Mouse (Mus musculus) lung, embryonic 15.5 days (tissue): ENCODE measurements around the gene Gm5901. TPM values are rescaled to one million over a fixed set of nuclear protein-coding genes. Genes with fewer than 3 reads are reported as not detected.
A peak's percentile ranks its signal among the peaks of the same experiment; 100 is the strongest.
"Not testable (repeated sequence)": the region's sequence is repeated elsewhere in the genome, so short reads cannot be mapped to it uniquely, and the experiment has no call there.

Experiments used
- ATAC-seq: fragments of 200-750 bp; cut with Nextera tagmentation; 2 replicates; pipeline ENCODE4 v1.8.0; 2017; ENCODE audit warnings: moderate number of reproducible peaks, borderline replicate concordance; ENCODE audit not compliant: low FRiP score, low TSS enrichment; ENCODE audit errors: extremely low read depth
- H3K27ac ChIP-seq: fragments of 300-500 bp; sonication (generic); 2 replicates; pipeline ENCODE4 v1.5.1; 2015; ENCODE audit warnings: moderate library complexity, mild to moderate bottlenecking, inconsistent platforms
- H3K27me3 ChIP-seq: fragments of 300-500 bp; sonication (generic); 2 replicates; pipeline ENCODE4 v1.6.1; 2015; ENCODE audit warnings: inconsistent platforms
- H3K36me3 ChIP-seq: fragments of 300-500 bp; sonication (generic); 2 replicates; pipeline ENCODE4 v1.6.1; 2015; ENCODE audit warnings: inconsistent platforms
- H3K4me1 ChIP-seq: fragments of 300-500 bp; sonication (generic); 2 replicates; pipeline ENCODE4 v1.6.1; 2015; ENCODE audit warnings: inconsistent platforms
- H3K4me2 ChIP-seq: fragments of 300-500 bp; sonication (generic); 2 replicates; pipeline ENCODE4 v1.6.1; 2015; ENCODE audit warnings: inconsistent platforms, mild to moderate bottlenecking, moderate library complexity
- H3K4me3 ChIP-seq: fragments of 300-500 bp; sonication (generic); 2 replicates; pipeline ENCODE4 v1.5.1; 2015; ENCODE audit warnings: mild to moderate bottlenecking, inconsistent platforms
- H3K9ac ChIP-seq: fragments of 300-500 bp; sonication (generic); 2 replicates; pipeline ENCODE4 v1.6.1; 2015; ENCODE audit warnings: inconsistent platforms
- H3K9me3 ChIP-seq: fragments of 300-500 bp; sonication (generic); 2 replicates; pipeline ENCODE4 v1.6.1; 2016; ENCODE audit warnings: inconsistent platforms
- WGBS: fragments of 180-500 bp; shearing (Covaris S2); methylation state at CpG from one replicate; pipeline ENCODE4 v1.1.7; 2015; 5-methylcytosine and 5-hydroxymethylcytosine counted together
- polyA plus RNA-seq: library from polyadenylated mRNA; unstranded; fragments of >200 nt; fragmentation: Nextera tagmentation; extraction: Ambion mirVana; gene quantifications from 2 replicates; pipeline ENCODE4 v1.2.1, GENCODE M21; 2015

Gene Gm5901
- polyA plus RNA-seq, 1 experiment from 2014 or later = not detected

DNA sequence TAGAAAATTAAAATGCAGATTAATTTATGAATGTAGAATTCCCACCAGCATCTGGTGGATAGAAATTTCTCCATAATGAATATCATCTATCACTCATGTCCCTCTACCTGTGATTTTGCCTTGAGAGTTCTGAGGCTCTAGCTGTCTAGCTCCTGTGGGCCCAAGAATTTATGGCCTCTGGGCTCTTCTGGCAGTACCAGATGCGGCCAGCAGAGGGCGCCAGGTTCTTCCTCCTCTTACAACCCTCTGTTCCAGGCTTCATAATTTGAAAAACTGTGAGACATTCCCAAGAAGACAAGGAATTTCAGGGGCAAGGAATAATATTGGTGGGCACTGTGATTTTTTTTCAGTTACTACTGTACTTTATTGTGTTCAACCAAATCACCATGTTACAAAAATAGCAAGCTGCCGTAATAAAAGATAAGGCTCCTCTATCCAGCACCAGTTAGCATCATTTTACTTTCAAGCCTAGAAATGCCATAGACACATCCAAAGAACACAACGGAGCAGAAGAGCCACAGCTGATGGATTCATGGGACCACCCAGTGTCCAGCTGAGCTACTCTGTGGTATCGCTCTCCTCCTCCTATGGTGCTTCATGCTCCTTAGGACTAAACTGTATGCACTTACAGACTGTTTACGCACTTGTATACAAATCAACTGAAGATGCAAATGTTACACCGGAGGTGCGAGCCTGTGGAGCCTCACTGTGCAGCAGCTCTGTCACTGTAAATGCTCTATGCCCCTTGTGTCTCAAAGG lies 37.2 kb downstream of the Gm5901 start:
- not testable (repeated sequence) for H3K27me3 ChIP-seq, H3K9me3 ChIP-seq, H3K4me2 ChIP-seq, H3K4me3 ChIP-seq, H3K4me1 ChIP-seq, H3K27ac ChIP-seq, H3K9ac ChIP-seq, H3K36me3 ChIP-seq, ATAC-seq
- 49% methylated on average over 8 of the region's 8 CpGs for WGBS

- Histone ChIP-seq H3K4me3 (no peak overlapping the region), H3K9ac (no peak overlapping the region), H3K36me3 (no peaks in the 10 kb centered on the region), H3K27me3 (no peaks in the 10 kb centered on the region), H3K9me3 (no peaks in the 10 kb centered on the region), H3K4me2 (no peak overlapping the region), H3K4me1 (no peaks in the 10 kb centered on the region), H3K27ac (no peak overlapping the region)
- no peak for ATAC-seq
- WGBS = 48% methylated on average over 6 of the region's 6 CpGs
Observed at GRCm38 (mm10) chr7:105414385-105414784, 39.5 kb downstream of the Gm5901 start.

GRCm38 (mm10) chr7:105416529-105416928 lies 41.7 kb downstream of the Gm5901 start:
- Histone ChIP-seq H3K9me3 (no peaks in the 10 kb centered on the region), H3K9ac (no peak overlapping the region), H3K4me1 (no peaks in the 10 kb centered on the region), H3K4me2 (no peak overlapping the region), H3K4me3 (no peak overlapping the region), H3K36me3 (no peaks in the 10 kb centered on the region), H3K27me3 (no peaks in the 10 kb centered on the region), H3K27ac (no peak overlapping the region)
- no peak for ATAC-seq
- WGBS = 92% methylated on average over 7 of the region's 7 CpGs

GRCm38 (mm10) chr7:105418106-105418505 lies 43.3 kb downstream of the Gm5901 start:
- no peak overlapping the region for H3K27ac ChIP-seq
- ATAC-seq = no peak
- WGBS = 86% methylated on average over 5 of the region's 5 CpGs

GRCm38 (mm10) chr7:105420903-105421302 lies 46.1 kb downstream of the Gm5901 start:
- Histone ChIP-seq H3K4me3 (no peak overlapping the region), H3K36me3 (no peaks in the 10 kb centered on the region), H3K4me1 (no peaks in the 10 kb centered on the region), H3K4me2 (no peak overlapping the region), H3K9ac (no peak overlapping the region), H3K27ac (no peak overlapping the region), H3K27me3 (peaks cover 19% of the 10 kb centered on the region), H3K9me3 (no peaks in the 10 kb centered on the region)
- 5% methylated on average over 2 of the region's 2 CpGs for WGBS
- ATAC-seq = no peak

More at GRCm38 (mm10) chr7:105418106-105418505, 43.3 kb downstream of the Gm5901 start:
- H3K4me1 ChIP-seq = no peaks in the 10 kb centered on the region
- no peak overlapping the region for H3K9ac ChIP-seq
- no peak overlapping the region for H3K4me3 ChIP-seq
- H3K4me2 ChIP-seq = no peak overlapping the region
- H3K9me3 ChIP-seq = no peaks in the 10 kb centered on the region
- no peaks in the 10 kb centered on the region for H3K36me3 ChIP-seq
- no peaks in the 10 kb centered on the region for H3K27me3 ChIP-seq

DNA sequence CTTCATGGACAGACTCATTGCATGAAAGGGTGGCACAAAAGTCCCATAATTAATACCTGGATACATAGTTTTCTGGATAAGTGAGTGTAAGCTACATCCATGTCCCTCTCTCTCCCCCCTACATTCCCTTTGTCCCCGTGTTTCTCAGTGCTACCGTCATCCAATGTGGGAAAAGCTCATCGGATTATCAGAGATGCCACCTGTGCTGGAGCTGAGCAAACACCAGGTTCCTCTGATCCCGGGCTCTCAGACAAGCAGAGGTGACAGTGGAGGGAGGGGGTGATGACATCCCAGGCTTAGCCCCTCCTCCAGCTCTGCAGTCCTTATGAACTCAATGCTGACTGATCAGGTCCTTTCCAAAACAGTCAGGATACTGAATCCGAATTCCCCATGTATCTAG lies 49.5 kb downstream of the Gm5901 start:
- Histone ChIP-seq H3K4me2 (no peak overlapping the region), H3K4me1 (no peaks in the 10 kb centered on the region), H3K9me3 (no peaks in the 10 kb centered on the region), H3K9ac (no peak overlapping the region), H3K36me3 (no peaks in the 10 kb centered on the region), H3K4me3 (no peak overlapping the region), H3K27me3 (peaks cover 34% of the 10 kb centered on the region), H3K27ac (no peak overlapping the region)
- 14% methylated on average over 5 of the region's 5 CpGs for WGBS
- ATAC-seq = no peak

- no peaks in the 10 kb centered on the region for H3K36me3 ChIP-seq
- H3K27me3 ChIP-seq = peaks cover 34% of the 10 kb centered on the region
- no peak within 1 kb of the TSS for H3K27ac ChIP-seq
- WGBS = 2% methylated on average over 24 of the region's 31 CpGs
- peak within 1 kb of the TSS; percentile 39 for H3K4me3 ChIP-seq
- H3K9me3 ChIP-seq = no peaks in the 10 kb centered on the region
- H3K4me2 ChIP-seq = peak within 1 kb of the TSS; percentile 65
- peak; percentile 76; the same call in 1 of the 2 replicates for ATAC-seq
- peak within 1 kb of the TSS; percentile 23; the same call in 1 of the 2 replicates for H3K9ac ChIP-seq
- no peaks in the 10 kb centered on the region for H3K4me1 ChIP-seq
Observed at GRCm38 (mm10) chr7:105425424-105426043, 50.7 kb downstream of the Gm5901 start, which contains the start of gene Cckbr. Gene Cckbr, plus strand, starts transcription at chr7:105425731.

DNA sequence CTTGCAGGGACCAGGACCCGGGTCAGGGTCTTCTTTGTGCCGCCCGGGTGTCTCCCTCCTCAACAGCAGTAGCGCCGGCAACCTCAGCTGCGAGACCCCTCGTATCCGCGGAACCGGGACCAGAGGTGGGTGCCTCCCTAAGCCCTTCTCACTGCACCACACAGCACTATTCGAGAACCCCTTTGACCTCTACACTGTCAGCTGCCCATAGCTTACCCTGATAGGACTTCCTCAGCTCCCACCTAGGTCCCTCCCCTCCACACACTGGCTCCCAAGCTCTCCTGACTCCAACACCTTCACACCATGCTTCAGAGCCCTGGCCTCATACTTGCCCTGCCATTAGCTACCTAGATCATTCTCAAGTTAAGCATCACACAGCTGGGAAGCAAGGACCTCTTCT lies 51.2 kb downstream of the Gm5901 start:
- Histone ChIP-seq H3K4me1 (no peaks in the 10 kb centered on the region), H3K4me2 (peak overlapping the region; percentile 65), H3K9ac (0 out of 2 replicates have a peak overlapping the region, but pooled peaks have one; percentile 23), H3K36me3 (no peaks in the 10 kb centered on the region), H3K27ac (no peak overlapping the region), H3K4me3 (peak overlapping the region; percentile 39), H3K9me3 (no peaks in the 10 kb centered on the region), H3K27me3 (peaks cover 34% of the 10 kb centered on the region)
- 3% methylated on average over 11 of the region's 11 CpGs for WGBS
- ATAC-seq = 0 out of 2 replicates have a peak, but pooled peaks have one; percentile 19

Other genes with a start within 250 kb of the Gm5901 start
- gene Olfr683, start 228.0 kb upstream of the Gm5901 start, polyA plus RNA-seq = not detected in 2 replicates
- gene Olfr684, start 211.4 kb upstream of the Gm5901 start, polyA plus RNA-seq = not detected in 2 replicates
- gene Olfr685, start 189.0 kb upstream of the Gm5901 start, polyA plus RNA-seq = not detected in 2 replicates
- not detected in 2 replicates for gene Olfr686, start 167.6 kb upstream of the Gm5901 start, polyA plus RNA-seq
- not detected in 2 replicates for gene Olfr688, start 86.9 kb upstream of the Gm5901 start, polyA plus RNA-seq
- not detected in 2 replicates for gene Olfr689, start 63.9 kb upstream of the Gm5901 start, polyA plus RNA-seq
- not detected in 2 replicates for gene Olfr690, start 40.9 kb upstream of the Gm5901 start, polyA plus RNA-seq
- not detected in 2 replicates for gene Olfr691, start 32.8 kb upstream of the Gm5901 start, polyA plus RNA-seq
- gene Olfr692, start 6.8 kb upstream of the Gm5901 start, polyA plus RNA-seq = not detected in 2 replicates
- gene Fam160a2, start 25.0 kb downstream of the Gm5901 start, polyA plus RNA-seq = 40.3 and 41.0 TPM in 2 replicates
- gene Cnga4, start 29.5 kb downstream of the Gm5901 start, polyA plus RNA-seq = not detected in 2 replicates
- 0.21 and 0.29 TPM in 2 replicates for gene Cckbr, start 50.7 kb downstream of the Gm5901 start, polyA plus RNA-seq
- 106 and 110 TPM in 2 replicates for gene Cavin3, start 107.3 kb downstream of the Gm5901 start, polyA plus RNA-seq
- 36.9 and 40.0 TPM in 2 replicates for gene Smpd1, start 179.3 kb downstream of the Gm5901 start, polyA plus RNA-seq
- 43.6 and 47.8 TPM in 2 replicates for gene Apbb1, start 206.6 kb downstream of the Gm5901 start, polyA plus RNA-seq
- gene Hpx, start 225.1 kb downstream of the Gm5901 start, polyA plus RNA-seq = 1.1 and 2.4 TPM in 2 replicates